Mouse (Mus musculus): ENCODE data around the gene Gm10974.

GRCm38 (mm10) chr7:66397288-66397687 is 31.6 kb downstream of the Gm10974 start:
- TF ChIP-seq POLR2A (IDR thresholded peaks at IDR 0.05; ENCODE audit: borderline replicate concordance, insufficient read depth, low read length) (no peak), CTCF (IDR thresholded peaks at IDR 0.05; ENCODE audit: borderline replicate concordance, insufficient read depth, low read depth, low read length) (no peak)

Data from cerebellum, adult 2 months (tissue).